Mouse (Mus musculus) forebrain, embryonic 13.5 days (tissue): ENCODE results near the gene Gsta4. TPM values are rescaled to one million over a fixed set of nuclear protein-coding genes. Genes with fewer than 3 reads are reported as not detected.

ENCODE experiments used
- polyA plus RNA-seq: library from polyadenylated mRNA; unstranded; fragments of >200 nt; fragmentation: Nextera tagmentation; extraction: Ambion mirVana; gene quantifications from 2 replicates; pipeline ENCODE4 v1.2.1, GENCODE M21; 2015

Gsta4 gene
- polyA plus RNA-seq, 1 experiment from 2014 or later, result 19.9 TPM

Other genes starting within 250 kb of the Gsta4 start
- not detected in 2 replicates for gene Gcm1, start 130.8 kb upstream of the Gsta4 start, polyA plus RNA-seq
- 32.4 and 36.3 TPM in 2 replicates for gene Fbxo9, start 73.7 kb upstream of the Gsta4 start, polyA plus RNA-seq
- 34.3 and 34.6 TPM in 2 replicates for gene Ick, start 73.6 kb upstream of the Gsta4 start, polyA plus RNA-seq
- not detected in 2 replicates for gene Gsta1, start 47.9 kb downstream of the Gsta4 start, polyA plus RNA-seq
- not detected in 2 replicates for gene Gm3776, start 74.4 kb downstream of the Gsta4 start, polyA plus RNA-seq
- not detected in 2 replicates for gene Gm10639, start 107.1 kb downstream of the Gsta4 start, polyA plus RNA-seq
- not detected in 2 replicates for gene Omt2a, start 132.0 kb downstream of the Gsta4 start, polyA plus RNA-seq
- not detected in 2 replicates for gene Omt2b, start 144.8 kb downstream of the Gsta4 start, polyA plus RNA-seq
- gene Gsta2, start 173.0 kb downstream of the Gsta4 start, polyA plus RNA-seq, result not detected in 2 replicates
- 1.1 and 1.2 TPM in 2 replicates for gene Dppa5a, start 185.4 kb downstream of the Gsta4 start, polyA plus RNA-seq
- 6.1 and 6.3 TPM in 2 replicates for gene Ooep, start 196.0 kb downstream of the Gsta4 start, polyA plus RNA-seq
- 0.15 and 0.19 TPM in 2 replicates for gene Ddx43, start 213.0 kb downstream of the Gsta4 start, polyA plus RNA-seq